Comparison of ENCODE assay signal across 1 mouse cellular context in the genomic region with DNA sequence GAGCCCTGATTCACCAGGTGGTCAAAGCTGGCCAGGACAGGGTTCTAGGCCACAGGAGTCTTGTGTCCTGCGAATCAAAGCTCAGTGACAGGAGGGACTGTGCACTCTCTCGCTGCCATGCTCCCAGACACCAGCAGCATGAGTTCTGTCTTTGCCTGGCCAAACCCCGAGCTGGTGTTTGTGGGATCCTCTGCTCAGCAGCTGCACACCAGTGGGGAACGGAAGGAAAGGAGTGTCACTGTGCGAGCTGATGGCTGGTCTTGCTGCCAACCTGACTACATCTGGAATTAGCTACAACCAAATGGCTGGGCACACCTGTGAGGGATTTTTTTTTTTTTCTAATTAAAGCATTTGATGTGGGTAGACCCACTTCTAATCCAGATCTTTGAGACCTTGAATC.
TF ChIP-seq lines count a peak whose summit lies in the region.

No protein-coding gene starts in this region.

TF ChIP-seq in MEL, 35 proteins besides CTCF, POLR2A, EP300 and RAD21 (continued from another document):
- TF ChIP-seq E2F4 (IDR thresholded peaks at IDR 0.05; ENCODE audit: borderline replicate concordance, low read depth, low read length) (no peak), POLR2AphosphoS5 (IDR thresholded peaks at IDR 0.05; ENCODE audit: borderline replicate concordance, low read depth, low read length) (no peak), CHD2 (IDR thresholded peaks at IDR 0.05; ENCODE audit: low read length) (no peak), MXI1 (IDR thresholded peaks at IDR 0.05; ENCODE audit: low read depth, low read length) (no peak), MAZ (IDR thresholded peaks at IDR 0.05; ENCODE audit: low read depth, low read length) (no peak), RCOR1 (IDR thresholded peaks at IDR 0.05; ENCODE audit: low read depth, low read length) (no peak), GATA1 (IDR thresholded peaks at IDR 0.05; ENCODE audit: low read depth, low read length) (no peak), SMC3 (IDR thresholded peaks at IDR 0.05; ENCODE audit: low read depth, low read length) (no peak), ETS1 (IDR thresholded peaks at IDR 0.05; ENCODE audit: low read depth, low read length) (no peak), TAL1 (IDR thresholded peaks at IDR 0.05; ENCODE audit: low read length) (no peak), USF1 (IDR thresholded peaks at IDR 0.05; ENCODE audit: low read depth, low read length) (no peak)
